10 mouse cellular contexts compared by ENCODE assay signal in genomic region chr10:79933145-79933679, GRCm38 (mm10). TPM values are rescaled to one million over a fixed set of nuclear protein-coding genes. Genes with fewer than 3 reads are reported as not detected.
DNase-seq lines count a peak whose midpoint lies in the region; ATAC-seq lines count a peak whose summit lies in the region.
"Had no signal": no experiment of that assay in that cellular context is flagged by ENCODE, and none has a peak within 500 bp of the region (broad histone marks: within the 10 kb centered on the region; RNA-seq: fewer than 3 reads in every experiment).

No protein-coding gene starts in this region.

- peak overlapping the region; percentile 39 for H3K4me3 ChIP-seq in heart, embryonic 10.5 days
- H3K4me3 ChIP-seq in liver, embryonic 16.5 days (ENCODE audit: low read depth, low read length) = no peak overlapping the region

- no peaks in the 10 kb centered on the region for H3K27me3 ChIP-seq in heart, embryonic 10.5 days (ENCODE audit: insufficient read depth, poor library complexity, severe bottlenecking)
- no peaks in the 10 kb centered on the region for H3K27me3 ChIP-seq in liver, embryonic 16.5 days (ENCODE audit: control insufficient read depth, insufficient read depth, low read depth, low read length)

- DNase-seq in heart, embryonic 10.5 days (ENCODE audit: low spot score) = no peak
- DNase-seq in heart, adult 8-10 months (ENCODE audit: low spot score) = no peak
- DNase-seq in cerebellum, postnatal 14 days = peak; percentile 47 to 64
- peak; percentile 46 for DNase-seq in heart, postnatal 4 days

- 64% methylated on average over 9 of the region's 9 CpGs for WGBS in heart, embryonic 10.5 days
- 63% methylated on average over 9 of the region's 9 CpGs for WGBS in liver, embryonic 16.5 days (ENCODE audit: insufficient replicate concordance)

- no peaks in the 10 kb centered on the region for H3K9me3 ChIP-seq in heart, embryonic 10.5 days
- no peaks in the 10 kb centered on the region for H3K9me3 ChIP-seq in liver, embryonic 16.5 days (replicated peaks; ENCODE audit: control insufficient read depth, low read length)
- H3K9me3 ChIP-seq: G1E had no signal

- peaks cover 76% of the 10 kb centered on the region for H3K36me3 ChIP-seq in heart, embryonic 10.5 days
- no peaks in the 10 kb centered on the region for H3K36me3 ChIP-seq in liver, embryonic 16.5 days (ENCODE audit: control insufficient read depth, insufficient read depth)

- peak overlapping the region; percentile 9; the same call in 1 of the 2 replicates for H3K9ac ChIP-seq in liver, embryonic 16.5 days (ENCODE audit: low read depth, low read length)

- H3K27ac ChIP-seq in heart, embryonic 10.5 days = peak overlapping the region; percentile 75
- H3K27ac ChIP-seq in liver, embryonic 16.5 days (ENCODE audit: low read length) = no peak overlapping the region

- no peak for ATAC-seq in liver, embryonic 16.5 days (ENCODE audit: low read depth)
- no peak for ATAC-seq in frontal cortex, adult (ENCODE audit: low TSS enrichment)
- ATAC-seq in megakaryocyte-erythroid progenitor cell, adult 5-6 weeks (replicated peaks; ENCODE audit: low FRiP score, low TSS enrichment, poor library complexity, severe bottlenecking) = no peak
- no peak for ATAC-seq in monocyte, adult 5-6 weeks (replicated peaks; ENCODE audit: insufficient number of reproducible peaks, low FRiP score, low TSS enrichment, poor library complexity, severe bottlenecking)

- no peak overlapping the region for H3K4me2 ChIP-seq in liver, embryonic 16.5 days (ENCODE audit: low read depth, low read length)

- H3K4me1 ChIP-seq in heart, embryonic 10.5 days = peaks cover 95% of the 10 kb centered on the region
- H3K4me1 ChIP-seq in liver, embryonic 16.5 days (ENCODE audit: control insufficient read depth, low read depth, low read length) = peaks cover 66% of the 10 kb centered on the region

RNA-seq across cellular contexts. Expression of gene Arid3a, which starts 6.4 kb away (rescaled TPM):
- polyA plus RNA-seq in heart, embryonic 10.5 days (2016; fragmentation: Nextera tagmentation; extraction: Ambion mirVana) = 12.5 and 16.4 TPM in 2 replicates
- 1 to 10 TPM; 1.2 to 1.7 (median 1.3) TPM for total RNA-seq in heart, adult 8-10 months (2022)
- 1 to 10 TPM; 4.2 to 4.3 TPM for total RNA-seq in heart, postnatal 4 days (2021)
- 5.1 and 5.8 TPM in 2 replicates for polyA plus RNA-seq in liver, embryonic 16.5 days (2015; fragmentation: Nextera tagmentation; extraction: Ambion mirVana)
- total RNA-seq in megakaryocyte-erythroid progenitor cell, adult 5-6 weeks (2014; fragmentation: Nextera tagmentation) = 4.4 and 5.9 TPM in 2 replicates
- total RNA-seq in megakaryocyte-erythroid progenitor cell, adult 5-6 weeks (2017) = 5.4 and 6.0 TPM in 2 replicates
- 35.3 to 38.9 TPM (median 36.8 TPM) in 3 replicates for total RNA-seq in monocyte, adult 5-6 weeks (2017)

RNA-seq across cellular contexts. Expression of gene R3hdm4, which starts 12.2 kb away (rescaled TPM):
- 88.7 and 96.0 TPM in 2 replicates for polyA plus RNA-seq in heart, embryonic 10.5 days (2016; fragmentation: Nextera tagmentation; extraction: Ambion mirVana)
- 10 to 100 TPM; 75.2 to 85.9 (median 81.0) TPM for total RNA-seq in heart, adult 8-10 months (2022)
- 100 to 1,000 TPM in 1 of 2 experiments, 10 to 100 TPM in 1; 91.0 to 100 TPM for total RNA-seq in heart, postnatal 4 days (2021)
- polyA plus RNA-seq in liver, embryonic 16.5 days (2015; fragmentation: Nextera tagmentation; extraction: Ambion mirVana) = 47.1 and 49.3 TPM in 2 replicates
- 80.3 and 91.7 TPM in 2 replicates for total RNA-seq in megakaryocyte-erythroid progenitor cell, adult 5-6 weeks (2014; fragmentation: Nextera tagmentation)
- total RNA-seq in megakaryocyte-erythroid progenitor cell, adult 5-6 weeks (2017) = 35.5 and 38.9 TPM in 2 replicates
- 23.4 to 53.8 TPM (median 35.4 TPM) in 3 replicates for total RNA-seq in monocyte, adult 5-6 weeks (2017)

RNA-seq across cellular contexts. Expression of gene Kiss1r, which starts 16.4 kb away (rescaled TPM):
- polyA plus RNA-seq in heart, embryonic 10.5 days (2016; fragmentation: Nextera tagmentation; extraction: Ambion mirVana) = 0.31 and 0.33 TPM in 2 replicates
- under 1 TPM; 0.28 to 0.62 (median 0.32) TPM for total RNA-seq in heart, adult 8-10 months (2022)
- total RNA-seq in heart, postnatal 4 days (2021) = under 1 TPM; 0.25 to 0.33 TPM
- 0.18 and 0.20 TPM in 2 replicates for polyA plus RNA-seq in liver, embryonic 16.5 days (2015; fragmentation: Nextera tagmentation; extraction: Ambion mirVana)
- 0.31 TPM in 1 of 2 replicates, not detected in the other for total RNA-seq in megakaryocyte-erythroid progenitor cell, adult 5-6 weeks (2014; fragmentation: Nextera tagmentation)
- total RNA-seq in megakaryocyte-erythroid progenitor cell, adult 5-6 weeks (2017) = 2.2 TPM in 1 of 2 replicates, not detected in the other
- 0.39 TPM in 1 of 3 replicates, not detected in the others for total RNA-seq in monocyte, adult 5-6 weeks (2017)

RNA-seq across cellular contexts. Expression of gene Gm26602, which starts 22.6 kb away (rescaled TPM):
- 1.4 and 4.0 TPM in 2 replicates for polyA plus RNA-seq in heart, embryonic 10.5 days (2016; fragmentation: Nextera tagmentation; extraction: Ambion mirVana)
- not detected for total RNA-seq in heart, adult 8-10 months (2022)
- not detected for total RNA-seq in heart, postnatal 4 days (2021)
- 2.5 TPM in 1 of 2 replicates, not detected in the other for polyA plus RNA-seq in liver, embryonic 16.5 days (2015; fragmentation: Nextera tagmentation; extraction: Ambion mirVana)
- total RNA-seq in megakaryocyte-erythroid progenitor cell, adult 5-6 weeks (2014; fragmentation: Nextera tagmentation) = not detected in 2 replicates
- not detected in 2 replicates for total RNA-seq in megakaryocyte-erythroid progenitor cell, adult 5-6 weeks (2017)
- total RNA-seq in monocyte, adult 5-6 weeks (2017) = not detected in 3 replicates
- total RNA-seq: G1E; left cerebral cortex, postnatal 10 days had no signal

RNA-seq across cellular contexts. Expression of gene Med16, which starts 24.5 kb away (rescaled TPM):
- 51.9 and 54.4 TPM in 2 replicates for polyA plus RNA-seq in heart, embryonic 10.5 days (2016; fragmentation: Nextera tagmentation; extraction: Ambion mirVana)
- 10 to 100 TPM; 48.5 to 65.2 (median 53.3) TPM for total RNA-seq in heart, adult 8-10 months (2022)
- 10 to 100 TPM; 67.1 to 68.2 TPM for total RNA-seq in heart, postnatal 4 days (2021)
- 14.7 and 15.3 TPM in 2 replicates for polyA plus RNA-seq in liver, embryonic 16.5 days (2015; fragmentation: Nextera tagmentation; extraction: Ambion mirVana)
- total RNA-seq in megakaryocyte-erythroid progenitor cell, adult 5-6 weeks (2014; fragmentation: Nextera tagmentation) = 17.1 and 21.7 TPM in 2 replicates
- total RNA-seq in megakaryocyte-erythroid progenitor cell, adult 5-6 weeks (2017) = 9.7 and 9.8 TPM in 2 replicates
- 13.3 to 16.8 TPM (median 13.3 TPM) in 3 replicates for total RNA-seq in monocyte, adult 5-6 weeks (2017)

Comparison
In these comparisons a context has a peak if more than half of its experiments do, and no peak if none do; other contexts are left out.
1. DNase-seq: peak in cerebellum, postnatal 14 days (2 of 2) and heart, postnatal 4 days (single experiment); none in heart, embryonic 10.5 days (single experiment) and heart, adult 8-10 months (single experiment).